ENCODE assay signal across 8 mouse cellular contexts in the genomic region with DNA sequence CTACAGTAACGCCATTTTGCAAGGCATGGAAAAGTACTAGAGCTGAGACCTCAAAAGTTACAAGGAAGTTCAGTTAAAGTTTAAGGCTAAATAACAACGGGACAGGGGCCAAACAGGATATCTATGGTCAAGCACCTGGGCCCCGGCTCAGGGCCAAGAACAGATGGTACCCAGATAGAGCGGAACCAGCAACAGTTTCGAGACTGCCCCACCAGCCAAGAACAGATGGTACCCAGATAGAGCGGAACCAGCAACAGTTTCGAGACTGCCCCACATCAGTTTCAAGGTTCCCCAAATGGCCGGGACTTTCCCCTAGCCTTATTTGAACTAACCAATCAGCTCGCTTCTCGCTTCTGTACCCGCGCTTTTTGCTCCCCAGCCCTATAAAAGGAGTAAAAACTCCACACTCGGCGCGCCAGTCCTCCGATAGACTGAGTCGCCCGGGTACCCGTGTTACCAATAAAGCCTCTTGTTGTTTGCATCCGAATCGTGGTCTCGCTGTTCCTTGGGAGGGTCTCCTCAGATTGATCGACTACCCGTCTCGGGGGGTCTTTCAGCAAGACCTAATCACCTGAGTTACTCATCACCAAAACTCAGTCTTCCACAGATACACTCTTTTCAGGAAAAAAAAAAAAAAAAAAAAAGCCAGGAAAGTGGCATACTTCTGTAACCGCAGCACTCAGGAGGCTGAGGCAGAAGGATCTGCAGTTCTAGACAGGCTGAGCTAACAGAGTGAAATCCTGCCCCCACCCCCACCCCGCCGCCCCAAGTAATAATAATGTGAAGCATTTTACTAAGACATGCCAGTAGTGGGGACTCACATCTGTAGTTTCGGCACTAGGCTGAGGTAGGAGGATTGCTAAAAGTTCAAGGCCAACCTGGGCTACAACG. TPM values are rescaled to one million over a fixed set of nuclear protein-coding genes. Genes with fewer than 3 reads are reported as not detected.
A peak's percentile ranks its signal among the peaks of the same experiment; 100 is the strongest.
DNase-seq lines count a peak whose midpoint lies in the region; ATAC-seq and TF ChIP-seq lines count a peak whose summit lies in the region.

No protein-coding gene starts in this region.

- no peaks in the 10 kb centered on the region for H3K27me3 ChIP-seq in neural tube, embryonic 12.5 days (replicated peaks)
- H3K27me3 ChIP-seq in intestine, embryonic 15.5 days (replicated peaks): no peaks in the 10 kb centered on the region
- H3K27me3 ChIP-seq in liver, postnatal 0 days (ENCODE audit: insufficient read depth, low read length): no peaks in the 10 kb centered on the region
- no peaks in the 10 kb centered on the region for H3K27me3 ChIP-seq in neural tube, embryonic 13.5 days

- no peaks in the 10 kb centered on the region for H3K9me3 ChIP-seq in neural tube, embryonic 12.5 days
- no peaks in the 10 kb centered on the region for H3K9me3 ChIP-seq in intestine, embryonic 15.5 days
- no peaks in the 10 kb centered on the region for H3K9me3 ChIP-seq in liver, postnatal 0 days (ENCODE audit: low read length)
- no peaks in the 10 kb centered on the region for H3K9me3 ChIP-seq in neural tube, embryonic 13.5 days

- H3K4me3 ChIP-seq in neural tube, embryonic 12.5 days: peak overlapping the region; percentile 84; the same call in 1 of the 2 replicates
- H3K4me3 ChIP-seq in intestine, embryonic 15.5 days (replicated peaks): peak overlapping the region; percentile 95
- H3K4me3 ChIP-seq in liver, postnatal 0 days (ENCODE audit: low read depth, low read length): peak overlapping the region; percentile 81
- peak overlapping the region; percentile 93 for H3K4me3 ChIP-seq in neural tube, embryonic 13.5 days

- peaks cover 18% of the 10 kb centered on the region for H3K4me1 ChIP-seq in neural tube, embryonic 12.5 days
- H3K4me1 ChIP-seq in intestine, embryonic 15.5 days (replicated peaks): peaks cover 31% of the 10 kb centered on the region
- H3K4me1 ChIP-seq in liver, postnatal 0 days (ENCODE audit: insufficient read depth): peaks cover 45% of the 10 kb centered on the region
- peaks cover 52% of the 10 kb centered on the region for H3K4me1 ChIP-seq in neural tube, embryonic 13.5 days (replicated peaks)

- ATAC-seq in neural tube, embryonic 12.5 days (ENCODE audit: low FRiP score, low read depth): no peak
- ATAC-seq in intestine, embryonic 15.5 days: no peak
- ATAC-seq in liver, postnatal 0 days: peak; percentile 74
- no peak for ATAC-seq in neural tube, embryonic 13.5 days (ENCODE audit: low read depth)

- TF ChIP-seq CTCF in liver, postnatal 0 days (IDR thresholded peaks at IDR 0.05; ENCODE audit: low read depth): 0 out of 2 replicates have a peak, but pooled peaks have one; percentile 1

- WGBS in neural tube, embryonic 12.5 days: 90% methylated on average over 30 of the region's 30 CpGs
- WGBS in intestine, embryonic 15.5 days: 85% methylated on average over 30 of the region's 30 CpGs
- WGBS in liver, postnatal 0 days (ENCODE audit: insufficient replicate concordance): 31% methylated on average over 30 of the region's 30 CpGs
- 86% methylated on average over 30 of the region's 30 CpGs for WGBS in neural tube, embryonic 13.5 days

- intact Hi-C loops in gastrocnemius, postnatal 36 days (cut with DNase I): loop anchor here (5.0 kb wide), 1 partner anchor 41 kb away; a partner anchor contains a TSS

- H3K9ac ChIP-seq in neural tube, embryonic 12.5 days: no peak overlapping the region
- no peak overlapping the region for H3K9ac ChIP-seq in intestine, embryonic 15.5 days
- peak overlapping the region; percentile 96 for H3K9ac ChIP-seq in liver, postnatal 0 days (replicated peaks)
- peak overlapping the region; percentile 97; the same call in 1 of the 2 replicates for H3K9ac ChIP-seq in neural tube, embryonic 13.5 days

- H3K27ac ChIP-seq in neural tube, embryonic 12.5 days: no peak overlapping the region
- peak overlapping the region; percentile 100; the same call in 1 of the 2 replicates for H3K27ac ChIP-seq in intestine, embryonic 15.5 days
- peak overlapping the region; percentile 100 for H3K27ac ChIP-seq in liver, postnatal 0 days (ENCODE audit: low read depth)
- peak overlapping the region; percentile 6 for H3K27ac ChIP-seq in neural tube, embryonic 13.5 days (replicated peaks)

- no peak for DNase-seq in neural tube, embryonic 10.5 days (ENCODE audit: extremely low spot score, low spot score)
- peak; percentile 62 for DNase-seq in cerebellum, adult 8-10 months
- DNase-seq in gastrocnemius, postnatal 36 days: peak; percentile 39 to 45
- DNase-seq in liver, postnatal 0 days: peak; percentile 91
- no peak for DNase-seq in embryo, embryonic 11 days

- 0 out of 2 replicates have a peak, but pooled peaks cover 3% of the 10 kb centered on the region for H3K36me3 ChIP-seq in neural tube, embryonic 12.5 days
- no peaks in the 10 kb centered on the region for H3K36me3 ChIP-seq in intestine, embryonic 15.5 days
- H3K36me3 ChIP-seq in liver, postnatal 0 days (replicated peaks; ENCODE audit: insufficient read depth, low read length): peaks cover 37% of the 10 kb centered on the region
- H3K36me3 ChIP-seq in neural tube, embryonic 13.5 days: 0 out of 2 replicates have a peak, but pooled peaks cover 7% of the 10 kb centered on the region

- peak overlapping the region; percentile 59 for H3K4me2 ChIP-seq in neural tube, embryonic 12.5 days (replicated peaks)
- H3K4me2 ChIP-seq in intestine, embryonic 15.5 days (replicated peaks): peak overlapping the region; percentile 56
- peak overlapping the region; percentile 73 for H3K4me2 ChIP-seq in liver, postnatal 0 days (ENCODE audit: low read depth, low read length)
- peak overlapping the region; percentile 70 for H3K4me2 ChIP-seq in neural tube, embryonic 13.5 days

- TF ChIP-seq EP300 in liver, postnatal 0 days (IDR thresholded peaks at IDR 0.05; ENCODE audit: low read depth): peak; percentile 100

RNA-seq across cellular contexts. Expression of a gene that starts 2.0 kb away (rescaled TPM):
- 34.5 and 41.2 TPM in 2 replicates for polyA plus RNA-seq in neural tube, embryonic 12.5 days (2016; fragmentation: Nextera tagmentation; extraction: Ambion mirVana)
- total RNA-seq in gastrocnemius, postnatal 36 days (2021): 100 to 1,000 TPM; 101 to 136 TPM
- 45.3 and 47.1 TPM in 2 replicates for polyA plus RNA-seq in intestine, embryonic 15.5 days (2015; fragmentation: Nextera tagmentation; extraction: Ambion mirVana)
- 79.9 and 92.7 TPM in 2 replicates for polyA plus RNA-seq in liver, postnatal 0 days (2015; fragmentation: Nextera tagmentation; extraction: Ambion mirVana)
- 36.8 and 39.1 TPM in 2 replicates for polyA plus RNA-seq in neural tube, embryonic 13.5 days (2015; fragmentation: Nextera tagmentation; extraction: Ambion mirVana)

RNA-seq across cellular contexts. Expression of a gene that starts 15.3 kb away (rescaled TPM):
- 123 and 124 TPM in 2 replicates for polyA plus RNA-seq in neural tube, embryonic 12.5 days (2016; fragmentation: Nextera tagmentation; extraction: Ambion mirVana)
- total RNA-seq in gastrocnemius, postnatal 36 days (2021): 10 to 100 TPM; 80.1 to 98.9 TPM
- 113 and 122 TPM in 2 replicates for polyA plus RNA-seq in intestine, embryonic 15.5 days (2015; fragmentation: Nextera tagmentation; extraction: Ambion mirVana)
- polyA plus RNA-seq in liver, postnatal 0 days (2015; fragmentation: Nextera tagmentation; extraction: Ambion mirVana): 84.9 and 85.0 TPM in 2 replicates
- polyA plus RNA-seq in neural tube, embryonic 13.5 days (2015; fragmentation: Nextera tagmentation; extraction: Ambion mirVana): 116 and 123 TPM in 2 replicates

RNA-seq across cellular contexts. Expression of a gene that starts 40.8 kb away (rescaled TPM):
- 45.7 and 52.5 TPM in 2 replicates for polyA plus RNA-seq in neural tube, embryonic 12.5 days (2016; fragmentation: Nextera tagmentation; extraction: Ambion mirVana)
- total RNA-seq in gastrocnemius, postnatal 36 days (2021): 1 to 10 TPM; 4.3 to 4.8 TPM
- polyA plus RNA-seq in intestine, embryonic 15.5 days (2015; fragmentation: Nextera tagmentation; extraction: Ambion mirVana): 25.7 and 26.5 TPM in 2 replicates
- polyA plus RNA-seq in liver, postnatal 0 days (2015; fragmentation: Nextera tagmentation; extraction: Ambion mirVana): 6.7 and 9.5 TPM in 2 replicates
- 39.2 and 42.2 TPM in 2 replicates for polyA plus RNA-seq in neural tube, embryonic 13.5 days (2015; fragmentation: Nextera tagmentation; extraction: Ambion mirVana)

Comparison
In these comparisons a context has a peak if more than half of its experiments do, and no peak if none do; other contexts are left out.
1. H3K9ac ChIP-seq: peak in liver, postnatal 0 days (single experiment) and neural tube, embryonic 13.5 days (single experiment); none in neural tube, embryonic 12.5 days (single experiment) and intestine, embryonic 15.5 days (single experiment).
2. DNase-seq: peak in cerebellum, adult 8-10 months (single experiment), gastrocnemius, postnatal 36 days (2 of 2) and liver, postnatal 0 days (single experiment); none in neural tube, embryonic 10.5 days (single experiment) and embryo, embryonic 11 days (single experiment).
3. Peak in every context shown above with its lines, with median percentiles within 50 percentile points of each other: H3K4me2 ChIP-seq and H3K4me3 ChIP-seq.